Mouse (Mus musculus) CH12.LX (cell line): Measurements from ENCODE around the gene Bcl2l12. TPM values are rescaled to one million over a fixed set of nuclear protein-coding genes. Genes with fewer than 3 reads are reported as not detected.

Experiments used
- DNase-seq: peaks from one replicate; pipeline ENCODE4 v3.0.0-alpha.2; 2013; ENCODE audit errors: extremely low read depth
- H3K27ac ChIP-seq: 2 replicates; pipeline ENCODE4 v1.5.1; 2012; ENCODE audit warnings: low read depth, mild to moderate bottlenecking, control low read depth, moderate library complexity; ENCODE audit not compliant: insufficient read depth
- H3K27me3 ChIP-seq: replicated peaks from 2 replicates; pipeline ENCODE3; 2012; ENCODE audit warnings: inconsistent platforms
- H3K36me3 ChIP-seq, 2 experiments: replicated peaks in 1 of 2; 2 replicates each; pipeline versions ENCODE3 to v1.6.1; 2012; ENCODE audit warnings: inconsistent platforms in 1 of 2, low read length in 1 of 2, mild to moderate bottlenecking in 1 of 2, mixed read lengths in 1 of 2, moderate library complexity in 1 of 2; ENCODE audit not compliant: control insufficient read depth in 1 of 2, insufficient read depth in 1 of 2
- H3K4me1 ChIP-seq, 2 experiments: 2 replicates each; pipeline ENCODE4 v1.6.1; 2012; ENCODE audit warnings: inconsistent platforms in 1 of 2, moderate library complexity in 1 of 2; ENCODE audit not compliant: insufficient read depth in 2 of 2, control insufficient read depth in 1 of 2
- H3K4me2 ChIP-seq: 2 replicates; pipeline ENCODE4 v1.6.1; 2012; ENCODE audit warnings: low read depth, mild to moderate bottlenecking, control low read depth; ENCODE audit not compliant: poor library complexity, insufficient read depth, severe bottlenecking
- H3K4me3 ChIP-seq, 3 experiments: fragments of 150-350 bp in 1 of 3; sonication (generic) in 1 of 3; replicated peaks in 1 of 3; 2 replicates each; pipeline versions ENCODE3 to v1.5.1; 2011 to 2012; ENCODE audit warnings: low read depth in 2 of 3, low read length in 2 of 3, mild to moderate bottlenecking in 2 of 3, moderate library complexity in 2 of 3, control low read depth in 1 of 3, improper control_type of control experiment in 1 of 3, inconsistent platforms in 1 of 3, mixed read lengths in 1 of 3; ENCODE audit not compliant: poor library complexity in 1 of 3
- H3K79me2 ChIP-seq: replicated peaks from 2 replicates; pipeline ENCODE4 v1.6.1; 2012; ENCODE audit warnings: mild to moderate bottlenecking, moderate library complexity; ENCODE audit not compliant: control insufficient read depth, poor library complexity, insufficient read depth, severe bottlenecking; ENCODE audit errors: extremely low read depth
- H3K9ac ChIP-seq: 2 replicates; pipeline ENCODE4 v1.6.1; 2012; ENCODE audit warnings: low read depth, mild to moderate bottlenecking, control low read depth, moderate library complexity; ENCODE audit not compliant: insufficient read depth
- H3K9me3 ChIP-seq: replicated peaks from 2 replicates; pipeline ENCODE3; 2012; ENCODE audit warnings: low read length, inconsistent platforms, mixed read lengths
- BHLHE40 ChIP-seq: IDR thresholded peaks from 2 replicates; pipeline ENCODE4 v1.6.1; 2011; ENCODE audit warnings: mild to moderate bottlenecking, low read depth, low read length, improper control_type of control experiment
- CHD1 ChIP-seq: IDR thresholded peaks from 2 replicates; pipeline ENCODE4 v1.6.1; 2012; ENCODE audit warnings: low read depth, low read length, improper control_type of control experiment, inconsistent platforms
- CHD2 ChIP-seq: IDR thresholded peaks from 2 replicates; pipeline ENCODE4 v1.6.1; 2011; ENCODE audit warnings: low read length, improper control_type of control experiment
- CTCF ChIP-seq, 2 experiments: IDR thresholded peaks in 1 of 2; conservative IDR thresholded peaks in 1 of 2; 2 replicates each; pipeline ENCODE4 v1.5.1; 2011 to 2012; ENCODE audit warnings: low read depth in 2 of 2, low read length in 2 of 2, improper control_type of control experiment in 1 of 2, inconsistent platforms in 1 of 2, mild to moderate bottlenecking in 1 of 2, moderate library complexity in 1 of 2
- E2F4 ChIP-seq: IDR thresholded peaks from 2 replicates; pipeline ENCODE4 v1.6.1; 2011; ENCODE audit warnings: low read depth, low read length, improper control_type of control experiment; ENCODE audit not compliant: insufficient replicate concordance
- ELF1 ChIP-seq: IDR thresholded peaks from 2 replicates; pipeline ENCODE4 v1.6.1; 2014; ENCODE audit warnings: low read depth, mild to moderate bottlenecking, inconsistent platforms, low read length, improper control_type of control experiment
- EP300 ChIP-seq: IDR thresholded peaks from 2 replicates; pipeline ENCODE4 v1.6.1; 2011; ENCODE audit warnings: low read length, improper control_type of control experiment
- ETS1 ChIP-seq: conservative IDR thresholded peaks from 2 replicates; pipeline ENCODE4 v1.6.1; 2012; ENCODE audit warnings: low read depth, mild to moderate bottlenecking, inconsistent platforms, low read length, improper control_type of control experiment, moderate library complexity
- GABPA ChIP-seq: IDR thresholded peaks from 2 replicates; pipeline ENCODE4 v1.6.1; 2012; ENCODE audit warnings: low read depth, low read length, improper control_type of control experiment, inconsistent platforms; ENCODE audit not compliant: insufficient replicate concordance
- HCFC1 ChIP-seq: IDR thresholded peaks from 2 replicates; pipeline ENCODE4 v1.6.1; 2012; ENCODE audit warnings: low read depth, mild to moderate bottlenecking, inconsistent platforms, low read length, improper control_type of control experiment
- IRF4 ChIP-seq: IDR thresholded peaks from 2 replicates; pipeline ENCODE4 v1.6.1; 2014; ENCODE audit warnings: low read depth, mild to moderate bottlenecking, inconsistent platforms, low read length, improper control_type of control experiment
- JUN ChIP-seq: IDR thresholded peaks from 2 replicates; pipeline ENCODE4 v1.6.1; 2011; ENCODE audit warnings: low read depth, mild to moderate bottlenecking, low read length, improper control_type of control experiment, moderate library complexity; ENCODE audit not compliant: insufficient read depth
- JUND ChIP-seq: conservative IDR thresholded peaks from 2 replicates; pipeline ENCODE4 v1.6.1; 2011; ENCODE audit warnings: low read depth, low read length, improper control_type of control experiment
- KAT2A ChIP-seq: IDR thresholded peaks from 2 replicates; pipeline ENCODE4 v1.6.1; 2012; ENCODE audit warnings: low read length, improper control_type of control experiment, inconsistent platforms; ENCODE audit not compliant: insufficient replicate concordance
- MAFK ChIP-seq: IDR thresholded peaks from 2 replicates; pipeline ENCODE4 v1.6.1; 2011; ENCODE audit warnings: low read length, improper control_type of control experiment; ENCODE audit not compliant: insufficient replicate concordance
- MAX ChIP-seq: IDR thresholded peaks from 2 replicates; pipeline ENCODE4 v1.6.1; 2011; ENCODE audit warnings: low read length, improper control_type of control experiment
- MAZ ChIP-seq: IDR thresholded peaks from 2 replicates; pipeline ENCODE4 v1.6.1; 2012; ENCODE audit warnings: low read depth, mild to moderate bottlenecking, inconsistent platforms, low read length, improper control_type of control experiment, moderate library complexity
- MEF2A ChIP-seq: IDR thresholded peaks from 2 replicates; pipeline ENCODE4 v1.6.1; 2014; ENCODE audit warnings: low read depth, mild to moderate bottlenecking, inconsistent platforms, low read length, improper control_type of control experiment, borderline replicate concordance
- MXI1 ChIP-seq: IDR thresholded peaks from 2 replicates; pipeline ENCODE4 v1.6.1; 2011; ENCODE audit warnings: mild to moderate bottlenecking, low read depth, low read length, improper control_type of control experiment
- MYC ChIP-seq: IDR thresholded peaks from 2 replicates; pipeline ENCODE4 v1.6.1; 2011; ENCODE audit warnings: low read depth, mild to moderate bottlenecking, improper control_type of control experiment, low read length
- NELFE ChIP-seq: IDR thresholded peaks from 2 replicates; pipeline ENCODE4 v1.6.1; 2011; ENCODE audit warnings: low read depth, low read length, improper control_type of control experiment
- NRF1 ChIP-seq: IDR thresholded peaks from 2 replicates; pipeline ENCODE4 v1.6.1; 2014; ENCODE audit warnings: low read depth, mild to moderate bottlenecking, inconsistent platforms, low read length, improper control_type of control experiment, moderate library complexity
- PAX5 ChIP-seq: IDR thresholded peaks from 2 replicates; pipeline ENCODE4 v1.6.1; 2012; ENCODE audit warnings: low read length, inconsistent platforms, mixed read lengths
- POLR2A ChIP-seq: IDR thresholded peaks from 2 replicates; pipeline ENCODE4 v1.6.1; 2011; ENCODE audit warnings: low read depth, mild to moderate bottlenecking, improper control_type of control experiment, low read length
- POLR2AphosphoS2 ChIP-seq: IDR thresholded peaks from 2 replicates; pipeline ENCODE4 v1.6.1; 2011; ENCODE audit warnings: low read depth, low read length, improper control_type of control experiment
- RAD21 ChIP-seq: IDR thresholded peaks from 2 replicates; pipeline ENCODE4 v1.6.1; 2011; ENCODE audit warnings: low read depth, mild to moderate bottlenecking, low read length, improper control_type of control experiment, moderate library complexity
- RCOR1 ChIP-seq: conservative IDR thresholded peaks from 2 replicates; pipeline ENCODE4 v1.6.1; 2012; ENCODE audit warnings: low read depth, mild to moderate bottlenecking, inconsistent platforms, low read length, improper control_type of control experiment
- SIN3A ChIP-seq: IDR thresholded peaks from 2 replicates; pipeline ENCODE4 v1.6.1; 2012; ENCODE audit warnings: low read length, improper control_type of control experiment, inconsistent platforms
- SMC3 ChIP-seq: IDR thresholded peaks from 2 replicates; pipeline ENCODE4 v1.6.1; 2011; ENCODE audit warnings: low read depth, low read length, improper control_type of control experiment
- TBP ChIP-seq: conservative IDR thresholded peaks from 2 replicates; pipeline ENCODE4 v1.6.1; 2011; ENCODE audit warnings: low read depth, low read length, improper control_type of control experiment
- TCF12 ChIP-seq: IDR thresholded peaks from 2 replicates; pipeline ENCODE4 v1.6.1; 2014; ENCODE audit warnings: low read depth, mild to moderate bottlenecking, inconsistent platforms, low read length, improper control_type of control experiment
- UBTF ChIP-seq: IDR thresholded peaks from 2 replicates; pipeline ENCODE4 v1.6.1; 2012; ENCODE audit warnings: low read depth, mild to moderate bottlenecking, inconsistent platforms, low read length, improper control_type of control experiment, moderate library complexity
- USF1 ChIP-seq: IDR thresholded peaks from 2 replicates; pipeline ENCODE4 v1.6.1; 2014; ENCODE audit warnings: low read depth, mild to moderate bottlenecking, inconsistent platforms, low read length, improper control_type of control experiment
- USF2 ChIP-seq: conservative IDR thresholded peaks from 2 replicates; pipeline ENCODE4 v1.6.1; 2011; ENCODE audit warnings: low read depth, low read length, improper control_type of control experiment
- ZC3H11A ChIP-seq: IDR thresholded peaks from 2 replicates; pipeline ENCODE4 v1.6.1; 2012; ENCODE audit warnings: low read depth, mild to moderate bottlenecking, inconsistent platforms, low read length, improper control_type of control experiment
- ZKSCAN1 ChIP-seq: IDR thresholded peaks from 2 replicates; pipeline ENCODE4 v1.6.1; 2012; ENCODE audit warnings: low read depth, inconsistent platforms, low read length, improper control_type of control experiment, borderline replicate concordance
- ZMIZ1 ChIP-seq: IDR thresholded peaks from 2 replicates; pipeline ENCODE4 v1.6.1; 2012; ENCODE audit warnings: low read depth, mild to moderate bottlenecking, inconsistent platforms, low read length, improper control_type of control experiment
- ZNF384 ChIP-seq: IDR thresholded peaks from 2 replicates; pipeline ENCODE4 v1.6.1; 2012; ENCODE audit warnings: low read depth, low read length, improper control_type of control experiment, inconsistent platforms
- dilution Hi-C: fragments of 300-500 bp; cut with MboI; formaldehyde crosslinking; loops from 2 replicates; pipeline ENCODE4 v1.14.3; 2020; ENCODE audit warnings: low sequenced_read_pairs; ENCODE audit not compliant: extremely low pct_unique_long_range_greater_than_20kb, extremely low pct_ligation_motif_present
- in situ Hi-C: fragments of 300-500 bp; cut with MboI; formaldehyde crosslinking; loops from 3 replicates; pipeline ENCODE4 v1.14.3; 2019; ENCODE audit warnings: low sequenced_read_pairs, low pct_ligation_motif_present, low pct_unique_long_range_greater_than_20kb, mixed read lengths
- polyA plus RNA-seq: library from polyadenylated mRNA; unstranded; fragments of >175 nt; gene quantifications from 2 replicates; pipeline ENCODE4 v1.2.1, GENCODE M21; 2012; ENCODE audit warnings: low read depth; ENCODE audit not compliant: insufficient read length
- total RNA-seq, 2 experiments: library from RNA; depleted of rRNA; stranded (reverse); fragments of 300-350 nt in 1 of 2; fragments of >200 nt in 1 of 2; gene quantifications; 2 replicates each; pipeline ENCODE4 v1.2.3; 2012 to 2014

Bcl2l12 gene
- total and polyA plus RNA-seq, 3 experiments, result 9.2 to 12.6 (median 11.8) TPM

GRCm38 (mm10) chr7:44997231-44997939, 1.1 kb downstream of the Bcl2l12 start, which contains the start of gene Irf3:
TSS of gene Irf3 (plus strand) at chr7:44997648.
- peak within 1 kb of the TSS; percentile 76 for H3K9ac ChIP-seq
- peaks cover 47 to 66% of the 10 kb centered on the region in 2 experiments for H3K36me3 ChIP-seq
- H3K4me2 ChIP-seq, result peak within 1 kb of the TSS; percentile 88
- peaks cover 23% of the 10 kb centered on the region for H3K79me2 ChIP-seq
- TF ChIP-seq EP300, result no peak
- TF ChIP-seq HCFC1, result peak; percentile 93
- TF ChIP-seq PAX5, result no peak
- peak; percentile 83 for TF ChIP-seq ELF1
- no peak for TF ChIP-seq CHD1
- no peak for TF ChIP-seq JUN
- no peak for TF ChIP-seq MAZ
- TF ChIP-seq TBP, result peak; percentile 67; the same call in 1 of the 2 replicates
- no peak for TF ChIP-seq MEF2A
- TF ChIP-seq SMC3, result no peak
- peak; percentile 86 for TF ChIP-seq BHLHE40
- TF ChIP-seq USF2, result no peak
- no peak for TF ChIP-seq MAX
- peak; percentile 88 for TF ChIP-seq MXI1
- TF ChIP-seq NELFE, result peak; percentile 78
- TF ChIP-seq USF1, result no peak
- no peak for TF ChIP-seq RAD21
- TF ChIP-seq ZC3H11A, result no peak
- TF ChIP-seq MAFK, result no peak
- peak; percentile 85 for TF ChIP-seq SIN3A
- no peak for TF ChIP-seq ZKSCAN1
- peak; percentile 49; the same call in 1 of the 2 replicates for TF ChIP-seq GABPA
- 0 out of 2 replicates have a peak, but pooled peaks have one; percentile 25 for TF ChIP-seq TCF12
- peak; percentile 83; the same call in 1 of the 2 replicates for TF ChIP-seq KAT2A
- TF ChIP-seq E2F4, result no peak
- no peak for TF ChIP-seq ETS1
- TF ChIP-seq UBTF, result peak; percentile 81; the same call in 1 of the 2 replicates
- peak; percentile 82 for TF ChIP-seq POLR2A
- TF ChIP-seq IRF4, result 0 out of 2 replicates have a peak, but pooled peaks have one; percentile 22
- peak; percentile 48; the same call in 1 of the 2 replicates for TF ChIP-seq ZMIZ1
- TF ChIP-seq POLR2AphosphoS2, result no peak; the same call in 1 of the 2 replicates
- TF ChIP-seq JUND, result no peak
- TF ChIP-seq NRF1, result peak; percentile 96
- no peak for TF ChIP-seq CTCF (conservative IDR thresholded peaks at IDR 0.05 in 1 of 2, IDR thresholded peaks at IDR 0.05 in 1 of 2; ENCODE audit: low read depth in 2 of 2, low read length in 2 of 2)
- TF ChIP-seq RCOR1, result no peak
- TF ChIP-seq MYC, result no peak
- no peak for TF ChIP-seq CHD2
- TF ChIP-seq ZNF384, result no peak
- peak within 1 kb of the TSS; percentile 67 to 96 (median 93) for H3K4me3 ChIP-seq
- peak; percentile 97 for DNase-seq
- in situ Hi-C loops, result no loop called here
- H3K27me3 ChIP-seq, result no peaks in the 10 kb centered on the region
- H3K27ac ChIP-seq, result peak within 1 kb of the TSS; percentile 82
- H3K9me3 ChIP-seq, result no peaks in the 10 kb centered on the region
- dilution Hi-C loops, result no loop called here
- peaks cover 3 to 28% of the 10 kb centered on the region in 2 experiments; a peak in 3 of 4 replicates for H3K4me1 ChIP-seq
